Mouse (Mus musculus) left cerebral cortex, postnatal 36 days (tissue): Measurements from ENCODE around the gene Tbck. TPM values are rescaled to one million over a fixed set of nuclear protein-coding genes. Genes with fewer than 3 reads are reported as not detected.

Source experiments
- DNase-seq, 2 experiments: peaks; one replicate each; pipeline ENCODE4 v3.0.0; 2021 to 2022; ENCODE audit warnings: low spot score in 2 of 2, mixed read lengths in 1 of 2
- intact Hi-C: fragments of 180-260 bp; cut with DNase I; formaldehyde crosslinking; loops from one replicate; pipeline ENCODE4 v1.15.1; 2025
- total RNA-seq, 2 experiments: library from RNA; stranded (reverse); gene quantifications; 2 replicates each; pipeline ENCODE4 v1.2.3; 2021

Gene Tbck
- total RNA-seq, 2 experiments from 2014 or later = 28.8 to 31.2 TPM

DNA sequence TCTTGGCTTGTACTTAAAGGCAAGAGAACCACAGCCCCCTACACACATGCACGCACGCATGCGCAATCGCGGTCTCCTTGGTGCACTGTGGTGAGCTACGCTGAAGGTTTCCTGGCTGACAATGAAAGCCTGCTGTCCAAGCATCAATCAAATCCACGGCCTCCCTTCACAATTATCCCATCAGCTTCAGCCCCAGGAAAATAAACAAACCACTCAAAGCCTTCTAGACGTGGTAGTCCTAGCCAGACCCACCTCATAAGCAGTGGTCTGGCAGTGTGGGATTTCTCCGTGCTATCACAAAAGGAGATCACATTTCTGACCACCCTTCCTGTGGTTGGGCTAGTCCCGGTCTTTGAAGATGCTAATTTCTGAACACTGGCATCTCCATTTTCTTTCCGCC, 174.9 kb downstream of the Tbck start:
- intact Hi-C loops = no loop called here
- no peak for DNase-seq

GRCm38 (mm10) chr3:132859573-132859972, 175.6 kb downstream of the Tbck start:
- DNase-seq = no peak
- intact Hi-C loops = no loop called here

GRCm38 (mm10) chr3:132860796-132861195, 176.9 kb downstream of the Tbck start:
- DNase-seq = no peak
- intact Hi-C loops = no loop called here

GRCm38 (mm10) chr3:132863843-132864242, 179.9 kb downstream of the Tbck start:
- intact Hi-C loops = no loop called here
- no peak for DNase-seq

DNA sequence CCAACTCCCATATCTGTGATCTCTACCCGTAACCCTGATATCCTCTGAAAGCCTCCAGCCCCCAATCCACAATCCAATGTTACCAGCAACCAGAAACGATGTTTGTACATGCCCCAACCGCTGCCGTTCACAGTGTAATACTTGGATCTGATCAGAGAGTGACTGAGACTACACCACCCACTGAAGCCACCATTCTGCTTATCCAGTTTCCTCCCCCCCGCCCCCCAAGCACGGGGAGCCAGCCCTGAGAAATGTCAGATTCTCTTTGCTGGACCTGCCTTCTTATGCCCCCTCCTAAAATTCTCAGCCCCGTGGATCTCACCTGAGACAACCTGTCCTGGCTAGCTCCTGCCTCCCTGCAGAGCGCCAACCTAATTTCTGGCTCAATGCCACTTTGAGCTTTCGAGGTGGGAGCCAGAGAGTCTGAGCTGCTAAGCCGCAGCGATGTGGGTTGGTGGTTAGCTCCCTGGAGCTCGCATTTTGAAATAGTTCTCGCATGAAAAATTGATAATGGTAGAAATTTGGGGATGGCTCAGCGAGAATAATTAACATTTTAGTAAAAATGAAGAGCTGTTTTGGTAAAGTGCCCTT, 180.5 kb downstream of the Tbck start:
- DNase-seq = no peak
- intact Hi-C loops = no loop called here

DNA sequence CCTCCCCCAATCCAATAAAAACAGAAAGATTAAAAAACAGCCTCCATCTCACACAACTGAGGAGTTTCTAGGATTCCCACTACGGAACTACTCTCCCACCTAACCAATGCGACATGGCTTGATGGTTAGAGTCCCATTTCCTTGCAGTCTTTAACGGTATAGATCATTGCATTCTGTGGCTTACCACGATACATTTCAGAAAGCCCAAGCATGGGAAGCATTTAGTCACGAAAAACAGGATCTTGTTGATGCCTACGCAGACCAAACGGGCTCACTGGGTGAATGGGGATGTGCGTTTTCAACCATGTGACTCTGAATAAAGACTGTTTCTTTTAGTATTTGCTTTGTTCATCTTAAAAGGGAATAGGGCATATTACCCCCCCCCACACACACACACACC, 181.0 kb downstream of the Tbck start:
- intact Hi-C loops = no loop called here
- no peak for DNase-seq

GRCm38 (mm10) chr3:132865596-132865995, 181.7 kb downstream of the Tbck start:
- intact Hi-C loops = no loop called here

GRCm38 (mm10) chr3:132866984-132867383, 183.0 kb downstream of the Tbck start:
- intact Hi-C loops = no loop called here
- no peak for DNase-seq

More at GRCm38 (mm10) chr3:132865596-132865995, 181.7 kb downstream of the Tbck start:
- DNase-seq = no peak

DNA sequence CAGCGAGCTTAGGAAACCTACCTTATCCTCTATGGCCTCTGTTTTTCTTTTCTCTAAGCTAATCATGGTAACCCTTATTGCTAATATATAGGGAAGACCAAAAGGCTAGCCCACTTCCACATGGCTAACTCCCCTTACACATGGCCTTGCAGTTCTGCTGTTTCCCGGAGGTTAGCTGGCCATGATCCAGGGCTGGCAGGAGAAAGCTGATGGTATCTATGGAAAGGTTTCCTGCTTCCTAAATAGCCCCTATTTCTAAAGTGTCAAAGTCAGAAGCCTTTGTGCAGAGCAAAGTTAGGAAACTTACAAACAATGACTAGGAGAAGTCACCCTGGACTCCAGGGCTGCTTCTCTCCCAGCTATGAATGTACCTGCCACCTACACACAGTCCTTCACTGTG, 184.9 kb downstream of the Tbck start:
- no peak for DNase-seq
- intact Hi-C loops = no loop called here

GRCm38 (mm10) chr3:132870079-132870478, 186.1 kb downstream of the Tbck start:
- intact Hi-C loops = no loop called here

DNA sequence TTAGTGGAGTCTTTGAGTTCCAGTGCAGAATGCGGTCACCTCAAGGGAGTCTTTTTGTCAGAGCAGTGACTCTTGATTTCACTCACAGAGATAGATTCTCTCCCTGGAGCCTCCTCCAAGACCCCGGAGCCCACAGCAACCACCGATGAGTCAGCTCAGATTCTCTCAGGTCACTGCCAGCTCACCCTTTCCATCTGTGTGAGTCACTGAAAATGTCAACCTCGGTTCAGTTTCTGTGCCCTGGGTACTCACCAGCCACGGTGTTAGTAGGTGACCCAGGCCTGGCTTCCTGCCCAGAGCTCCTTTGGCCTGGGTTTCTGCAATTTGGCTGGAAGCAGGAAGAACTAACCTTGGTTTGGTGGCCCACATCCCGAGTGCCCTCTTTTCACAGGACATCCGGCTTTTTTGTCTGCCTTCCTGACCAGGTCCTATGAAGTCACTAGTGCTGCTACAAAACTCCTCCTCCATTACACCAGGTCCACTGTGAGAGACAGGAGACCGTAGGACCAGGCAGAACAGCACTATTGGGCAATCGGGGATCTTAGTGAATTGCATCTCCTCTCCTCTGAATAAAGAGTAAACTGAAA, 187.5 kb downstream of the Tbck start:
- intact Hi-C loops = no loop called here
- no peak for DNase-seq

More at GRCm38 (mm10) chr3:132870079-132870478, 186.1 kb downstream of the Tbck start:
- DNase-seq = no peak

DNA sequence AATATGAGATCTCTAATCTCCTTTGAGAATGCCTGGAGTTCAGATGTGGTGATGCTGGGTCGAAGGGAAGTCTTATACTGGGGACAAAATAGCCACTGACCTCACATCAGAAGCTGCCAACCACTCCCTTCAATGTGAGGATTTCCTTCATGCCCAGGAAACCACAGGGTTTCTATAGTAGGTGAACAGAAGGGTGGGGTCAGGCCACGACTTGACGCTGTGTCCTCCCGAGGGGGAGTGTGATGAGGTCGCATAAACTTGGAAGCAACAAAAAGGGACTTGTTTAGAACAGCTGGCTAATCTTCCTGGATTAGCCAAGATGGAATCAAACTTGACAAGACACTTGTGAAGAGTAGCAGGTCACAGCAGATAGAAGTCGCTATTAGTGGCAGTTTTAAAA, 189.3 kb downstream of the Tbck start:
- intact Hi-C loops = no loop called here
- DNase-seq = no peak

DNA sequence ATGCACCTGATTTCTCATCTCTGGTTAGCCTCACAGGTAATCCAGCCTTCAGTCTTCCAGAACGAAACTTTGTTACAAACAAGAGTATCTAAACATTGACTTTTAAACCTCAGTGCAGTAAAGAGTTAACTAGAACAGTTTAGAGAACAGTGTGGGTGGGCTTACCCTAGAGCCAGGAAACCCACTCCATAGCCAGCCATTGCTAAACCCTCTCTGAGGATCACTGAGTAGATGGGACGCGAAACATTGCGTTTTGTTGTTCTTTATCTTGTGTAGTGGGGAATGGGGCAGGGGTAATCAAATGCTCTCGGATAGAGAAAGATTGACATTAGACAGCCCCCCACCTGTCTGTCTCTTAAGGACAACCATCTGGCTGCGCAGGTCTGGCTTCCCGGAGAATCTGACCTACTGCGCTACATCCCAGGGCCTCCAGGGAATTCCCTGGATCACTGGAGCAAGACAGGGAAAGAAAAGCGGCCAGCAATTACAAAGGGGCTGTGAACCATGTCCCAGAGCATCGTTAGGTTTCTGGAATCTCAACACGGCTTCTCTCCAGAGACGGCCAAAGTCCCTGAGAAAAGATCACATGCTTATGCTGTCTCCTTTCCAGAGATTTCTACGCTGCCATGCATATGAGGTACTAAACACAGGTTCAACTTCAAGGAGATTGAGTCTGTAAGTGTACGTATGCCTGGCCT, 192.2 kb downstream of the Tbck start:
- intact Hi-C loops = no loop called here
- no peak for DNase-seq

GRCm38 (mm10) chr3:132876933-132877676, 193.2 kb downstream of the Tbck start:
- no peak for DNase-seq
- intact Hi-C loops = no loop called here

- DNase-seq = no peak
- intact Hi-C loops = no loop called here
Measured at GRCm38 (mm10) chr3:132880361-132880760, 196.4 kb downstream of the Tbck start.

DNA sequence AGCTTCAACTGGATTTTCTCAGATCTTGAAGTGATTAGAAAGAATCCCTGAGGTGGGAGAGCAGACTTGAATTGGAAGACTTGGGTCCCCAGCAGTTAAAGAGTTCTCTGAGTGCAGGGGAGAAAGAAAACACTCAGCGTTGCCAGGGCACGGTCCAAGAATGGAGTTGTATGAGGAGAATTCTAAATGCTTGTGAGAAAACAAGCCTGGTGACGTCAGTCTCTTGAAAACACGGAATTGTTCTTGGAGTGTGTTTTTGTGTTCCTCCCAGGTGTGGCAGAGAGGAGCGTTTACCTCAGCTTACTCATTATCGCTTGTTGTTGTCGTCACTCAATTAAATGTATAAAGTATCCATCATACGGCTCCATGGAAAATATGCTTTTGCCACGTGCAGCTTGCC, 196.9 kb downstream of the Tbck start:
- DNase-seq = no peak
- intact Hi-C loops = no loop called here

GRCm38 (mm10) chr3:132883256-132883655, 199.3 kb downstream of the Tbck start:
- intact Hi-C loops = no loop called here
- no peak for DNase-seq

DNA sequence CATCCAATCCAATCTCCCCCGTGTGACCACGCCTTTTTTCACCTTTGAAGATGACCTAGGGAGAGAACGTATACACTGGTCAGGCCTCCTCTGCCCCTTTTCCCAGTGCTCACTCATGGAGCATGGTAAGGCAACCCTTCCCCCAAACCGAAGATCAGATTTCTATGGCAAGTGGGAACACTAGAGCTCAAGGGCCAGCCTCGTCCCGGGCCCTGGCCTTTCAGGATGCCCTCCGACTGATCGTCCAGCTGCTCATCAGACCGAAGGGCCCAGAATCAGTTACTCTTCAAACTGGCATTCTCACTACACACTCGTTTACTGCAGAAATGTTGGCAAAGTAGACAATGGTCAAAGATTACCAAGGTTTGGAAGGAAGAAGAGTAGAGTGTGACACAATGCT, 200.5 kb downstream of the Tbck start:
- no peak for DNase-seq
- intact Hi-C loops = no loop called here

DNA sequence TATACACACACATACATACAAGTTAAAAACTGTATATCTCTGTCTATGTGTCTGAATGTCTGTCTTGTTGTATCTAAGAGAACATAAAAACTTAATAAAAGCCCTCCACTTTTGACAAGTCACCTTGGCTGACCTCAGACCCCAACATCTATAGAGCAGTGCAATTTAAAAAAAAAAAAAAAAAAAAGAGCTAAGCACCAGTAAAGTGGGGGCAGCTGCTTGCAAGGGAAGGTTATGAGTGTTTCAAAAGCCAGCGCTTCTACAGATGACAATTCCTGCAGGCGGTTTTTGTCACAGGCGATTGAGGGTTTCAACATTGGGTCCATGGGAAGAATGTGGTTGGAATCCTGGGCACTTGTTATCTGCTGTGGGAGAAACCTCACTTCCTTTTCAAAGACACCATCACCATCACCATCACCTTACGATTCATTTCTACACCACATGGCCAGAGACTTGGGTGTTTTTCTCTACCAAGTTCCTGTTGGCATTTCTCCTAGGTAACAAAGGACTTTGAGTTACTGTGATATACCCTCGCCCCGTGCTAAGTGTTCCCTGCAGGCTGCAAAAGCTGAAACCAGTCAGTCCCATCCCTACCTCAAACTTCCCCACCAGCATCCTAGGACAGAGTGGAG, 202.6 kb downstream of the Tbck start:
- intact Hi-C loops = no loop called here
- no peak for DNase-seq
